Mouse (Mus musculus) G1E (cell line): ENCODE measurements around the gene Gm28043.

Experiments used
- CTCF ChIP-seq: IDR thresholded peaks from 2 replicates; pipeline ENCODE4 v1.5.1; 2012; ENCODE audit warnings: low read depth, low read length, inconsistent platforms, mixed read lengths
- TAL1 ChIP-seq: conservative IDR thresholded peaks from 2 replicates; pipeline ENCODE4 v1.6.1; 2012; ENCODE audit warnings: low read depth, low read length, inconsistent platforms, mixed read lengths

GRCm38 (mm10) chr17:29589221-29589898, 25.3 kb upstream of the Gm28043 start:
- TF ChIP-seq CTCF (no peak), TAL1 (no peak)
